Mouse (Mus musculus) cerebellum, adult 18-20 months (tissue): Measurements from ENCODE around the gene Lad1.

Experiments used
- DNase-seq, 2 experiments: peaks; one replicate each; pipeline ENCODE4 v3.0.0; 2021

Gene Lad1

DNA sequence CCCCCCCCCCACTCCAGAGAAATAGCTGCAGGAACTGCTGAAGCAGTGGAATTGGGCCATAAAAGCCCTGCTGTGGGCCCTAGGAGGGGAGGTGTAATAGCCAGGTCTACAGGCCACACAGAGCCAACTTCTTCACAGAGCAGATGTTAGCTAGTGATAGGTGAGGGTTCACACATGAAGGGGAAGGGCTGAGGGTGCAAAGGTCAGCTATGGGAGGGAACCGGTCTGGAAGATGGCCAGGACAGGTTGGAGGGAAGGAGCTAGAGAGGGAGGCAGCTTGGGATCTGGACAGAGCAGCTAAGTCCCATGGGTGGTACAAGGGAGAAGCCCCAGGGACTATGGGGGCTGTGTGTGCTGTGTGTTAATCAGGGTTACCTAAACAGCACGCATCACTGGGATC, 8.2 kb upstream of the Lad1 start:
- no peak for DNase-seq

DNA sequence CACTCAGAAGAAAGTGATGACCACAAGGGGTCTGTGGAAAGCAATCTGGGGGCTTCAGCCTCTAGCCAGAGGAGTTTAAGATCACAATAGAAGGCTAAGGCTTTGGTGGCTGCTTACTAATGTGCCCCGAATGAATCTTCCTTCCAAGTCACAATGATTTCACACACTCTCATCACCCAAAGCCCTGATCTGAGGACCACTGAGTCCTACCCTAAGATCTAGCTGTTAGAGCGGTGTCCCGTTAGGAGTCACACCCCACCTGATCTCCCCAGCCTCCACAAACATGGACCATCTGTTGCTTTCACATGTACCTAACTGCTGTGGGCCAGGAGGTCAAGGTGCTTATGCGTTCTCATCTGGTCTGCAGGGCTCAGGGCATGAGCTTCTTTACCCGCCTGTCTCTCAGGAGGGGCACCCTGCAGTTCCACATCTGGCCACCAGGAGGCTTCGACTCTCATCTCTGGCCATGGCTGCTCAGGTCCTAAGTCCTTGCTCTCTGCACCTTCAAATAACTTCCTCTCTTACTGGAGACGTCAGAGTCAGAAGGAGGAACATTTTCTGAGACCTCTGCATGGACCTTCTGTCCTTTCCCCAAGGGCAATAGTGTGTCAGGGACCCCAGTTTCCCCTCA, 7.3 kb upstream of the Lad1 start:
- DNase-seq = peak; percentile 71 to 76

DNA sequence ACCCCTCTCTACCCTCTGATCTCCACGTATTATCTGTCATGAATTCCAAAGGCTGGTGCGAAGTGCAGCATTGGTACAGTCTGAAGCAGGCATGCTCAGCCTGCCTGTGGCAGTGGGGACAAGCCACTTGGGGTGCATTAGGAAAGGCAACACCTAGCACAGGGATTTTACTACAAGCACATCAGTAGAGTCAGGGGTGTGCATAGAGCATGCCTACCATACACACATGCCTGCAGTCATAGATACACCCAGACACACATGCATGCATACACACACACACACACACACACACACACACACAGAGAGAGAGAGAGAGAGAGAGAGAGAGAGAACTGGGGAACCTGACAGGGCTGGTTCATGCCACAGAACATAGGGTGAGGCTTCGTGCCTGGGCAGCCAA, 6.2 kb upstream of the Lad1 start:
- no peak for DNase-seq

DNA sequence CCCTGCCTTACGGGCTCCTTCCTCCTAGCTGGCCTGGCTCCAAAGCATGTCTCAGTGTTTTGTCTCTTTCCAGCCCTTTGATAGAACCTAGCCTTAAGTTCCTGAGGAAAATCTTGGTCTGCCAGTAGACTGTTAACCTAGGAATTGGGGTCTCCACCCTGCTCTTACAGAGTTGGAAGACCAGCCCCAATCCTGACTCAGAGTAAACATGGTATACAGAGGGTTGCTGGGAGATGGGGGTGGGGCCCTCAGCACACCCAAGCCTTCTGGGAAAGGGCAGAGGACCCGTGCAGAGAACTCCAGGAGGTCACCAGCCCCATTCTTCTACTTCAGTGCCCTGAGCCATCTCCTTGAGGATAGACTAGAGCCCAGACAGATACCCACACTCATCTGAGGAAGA, 5.8 kb upstream of the Lad1 start:
- no peak for DNase-seq

DNA sequence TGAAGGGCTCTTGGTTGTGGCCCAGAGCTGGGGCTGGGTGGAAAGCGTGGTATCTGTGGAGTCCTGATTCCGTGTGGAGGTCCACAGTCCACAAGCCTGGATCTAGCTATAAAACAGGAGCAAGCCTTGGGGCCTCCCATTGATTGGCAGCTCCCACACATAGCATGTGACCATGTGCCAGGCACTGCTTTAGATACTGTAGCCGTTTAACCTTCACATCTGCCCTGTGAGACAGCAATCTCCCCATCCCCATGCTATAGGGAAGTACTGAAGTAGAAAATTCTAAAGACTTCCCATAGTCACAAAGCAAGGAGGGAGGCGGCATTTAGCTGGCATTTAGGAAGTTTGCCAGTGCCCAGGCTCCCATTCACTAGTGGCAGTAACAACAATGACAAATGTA, 5.3 kb upstream of the Lad1 start:
- DNase-seq = no peak

DNA sequence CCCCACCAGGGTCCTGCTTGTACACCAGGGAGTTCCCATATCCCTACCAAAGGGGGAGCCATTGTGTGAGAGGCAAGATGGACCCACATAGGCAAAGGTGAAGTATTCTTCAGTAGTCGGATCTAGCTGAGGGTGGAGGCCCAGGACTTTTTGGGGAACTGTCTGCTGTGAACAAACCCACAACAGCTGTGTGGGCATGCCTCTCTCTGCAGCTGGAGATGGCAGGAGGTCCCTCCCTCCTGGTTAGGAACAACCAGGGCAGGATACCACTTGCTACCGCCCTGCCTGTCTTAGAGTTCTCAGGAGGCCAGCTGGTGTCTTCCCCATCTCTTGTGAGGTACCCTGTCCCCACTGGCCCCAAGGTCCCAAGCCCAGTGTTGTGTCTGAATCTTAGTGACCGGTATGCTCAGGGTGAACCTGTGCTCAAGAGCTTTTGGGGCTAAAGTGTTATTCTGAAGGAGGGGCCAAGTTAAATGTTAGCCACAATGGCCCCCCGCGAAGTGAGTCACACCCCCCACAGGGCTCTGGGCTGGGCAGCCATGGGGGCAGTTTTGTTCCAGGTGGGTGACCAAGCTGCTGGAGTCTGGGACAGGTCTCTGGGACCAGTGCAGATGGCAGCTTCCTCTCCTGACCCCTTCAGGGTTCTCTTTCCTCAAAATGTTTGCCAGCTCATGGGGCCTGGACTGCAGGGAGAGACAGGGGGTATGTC, 4.6 kb upstream of the Lad1 start:
- no peak for DNase-seq

DNA sequence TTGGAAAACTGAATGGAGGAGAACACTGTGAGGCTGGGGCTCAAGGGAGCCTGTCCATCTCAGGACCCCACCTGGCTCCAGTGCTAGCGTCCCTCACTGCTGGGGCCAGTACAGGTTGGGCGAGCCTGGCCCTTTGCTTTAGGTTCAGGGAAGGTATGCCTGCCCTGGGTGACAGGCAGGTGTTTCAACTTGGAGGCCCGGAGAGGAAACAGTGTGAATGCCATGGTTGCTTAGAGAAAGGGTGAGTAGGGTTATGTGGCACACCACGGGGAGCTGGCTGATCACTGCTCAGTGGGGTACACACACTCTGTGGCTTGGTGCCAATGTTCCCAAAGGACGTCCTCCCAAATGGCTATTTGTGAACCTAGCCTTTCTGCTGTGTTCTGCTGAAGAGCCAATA, 3.9 kb upstream of the Lad1 start:
- no peak for DNase-seq

DNA sequence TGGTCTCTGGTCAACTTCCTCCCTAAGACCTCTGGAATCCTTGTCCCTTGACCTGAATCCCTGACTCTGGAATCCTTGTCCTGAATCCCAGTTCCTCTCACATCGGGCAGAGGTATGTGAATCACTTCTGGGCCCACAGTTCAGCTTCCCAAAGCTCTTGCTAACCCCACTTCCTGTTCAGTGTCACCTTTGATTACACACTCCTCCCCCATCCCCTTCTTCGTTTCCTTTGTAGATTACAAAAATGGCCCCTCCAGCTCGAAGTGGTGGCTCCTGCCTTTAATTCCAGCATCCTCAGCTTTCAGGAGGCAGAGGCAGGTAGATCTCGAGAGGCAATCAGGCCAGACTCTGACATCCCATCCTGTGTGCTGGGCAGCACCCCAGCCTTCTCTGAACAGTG, 803 bp upstream of the Lad1 start:
- no peak for DNase-seq

DNA sequence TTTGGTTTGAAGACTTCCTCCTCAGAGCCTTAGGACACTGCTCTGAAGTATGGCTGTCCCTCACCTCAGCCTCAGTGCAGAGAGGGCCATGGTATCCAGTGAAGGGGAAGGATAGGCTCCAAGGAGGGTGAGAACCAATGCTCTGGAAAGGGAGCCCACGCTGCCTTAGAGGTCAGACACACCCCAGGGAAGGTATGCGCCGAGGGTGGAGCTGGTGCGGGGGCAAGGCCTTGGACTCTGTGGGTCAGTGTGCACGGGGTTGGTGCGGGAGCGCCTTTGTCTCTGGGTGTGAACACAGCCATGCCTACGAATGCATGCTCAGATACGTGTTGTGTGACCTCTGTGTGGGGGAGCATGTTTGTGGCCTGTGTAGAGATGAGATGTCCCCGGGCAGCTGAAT, 1.7 kb downstream of the Lad1 start:
- no peak for DNase-seq

DNA sequence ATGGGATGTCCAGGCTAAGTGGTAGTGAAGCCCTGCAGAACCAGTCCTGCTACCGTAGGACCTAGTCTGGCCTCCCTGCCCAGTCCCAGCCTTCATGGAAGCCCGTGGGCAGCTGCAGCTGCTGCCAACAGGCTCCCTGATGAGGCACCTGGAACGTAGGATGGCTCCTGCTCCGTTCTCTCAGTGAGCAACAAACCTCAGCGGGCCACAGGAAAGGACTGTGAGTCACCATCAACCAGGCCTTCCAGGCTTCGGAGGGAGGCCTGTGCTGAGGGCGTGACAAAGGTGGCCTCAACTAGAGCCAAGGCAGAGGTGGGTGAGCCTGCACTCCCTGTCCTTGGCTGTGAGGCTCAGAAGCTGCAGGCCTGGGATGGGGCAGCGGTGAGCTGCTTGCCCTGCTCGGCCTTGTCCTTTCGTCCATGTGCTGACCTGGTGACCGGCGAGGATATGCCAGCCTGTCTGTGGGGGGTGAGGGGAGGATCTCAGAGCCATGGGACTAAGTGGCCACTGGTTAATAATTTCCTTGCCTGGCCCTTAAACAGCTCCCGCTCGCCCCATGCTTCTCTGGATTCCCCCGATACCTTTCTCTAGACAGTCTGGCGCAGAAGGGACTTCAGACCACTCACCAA, 2.5 kb downstream of the Lad1 start:
- no peak for DNase-seq

DNA sequence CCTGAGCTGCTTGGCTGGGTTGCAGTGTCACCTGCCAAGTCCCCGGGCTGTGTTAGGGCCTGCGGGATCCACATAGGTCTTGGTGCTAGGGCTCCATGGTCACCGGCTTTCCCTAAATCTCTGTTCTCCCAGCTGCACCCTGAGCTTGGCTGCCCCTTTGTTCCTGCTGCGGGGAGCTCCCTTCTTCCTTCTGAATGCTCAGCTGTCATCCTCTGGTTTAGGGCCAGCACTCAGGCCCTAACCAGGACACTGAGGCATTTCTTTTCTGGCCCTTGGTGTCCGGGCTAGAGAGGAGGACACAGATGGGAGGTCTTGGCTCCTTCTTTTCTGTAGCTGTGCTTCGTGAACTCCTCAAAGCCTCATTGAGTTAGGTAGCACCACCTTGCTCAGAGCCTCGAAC, 3.4 kb downstream of the Lad1 start:
- no peak for DNase-seq

DNA sequence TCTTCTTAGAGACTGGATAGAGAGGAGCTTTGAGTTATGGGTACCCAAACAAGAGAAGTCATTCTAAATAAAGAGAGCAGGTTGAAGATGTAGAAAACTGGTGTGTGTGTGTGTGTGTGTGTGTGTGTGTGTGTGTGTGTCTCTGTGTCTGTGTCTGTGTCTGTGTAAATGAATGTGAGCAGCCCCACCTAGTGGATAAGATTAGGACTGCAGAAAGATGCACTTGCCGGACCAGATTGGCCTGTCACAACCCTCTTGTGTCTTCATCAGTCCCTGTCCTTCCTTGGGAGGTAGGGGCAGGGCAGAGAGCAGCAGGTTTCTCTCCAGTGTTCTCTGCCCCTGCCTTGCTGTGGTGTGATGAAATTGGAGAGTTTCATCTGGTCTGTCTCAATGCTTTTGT, 10.5 kb downstream of the Lad1 start:
- no peak for DNase-seq

DNA sequence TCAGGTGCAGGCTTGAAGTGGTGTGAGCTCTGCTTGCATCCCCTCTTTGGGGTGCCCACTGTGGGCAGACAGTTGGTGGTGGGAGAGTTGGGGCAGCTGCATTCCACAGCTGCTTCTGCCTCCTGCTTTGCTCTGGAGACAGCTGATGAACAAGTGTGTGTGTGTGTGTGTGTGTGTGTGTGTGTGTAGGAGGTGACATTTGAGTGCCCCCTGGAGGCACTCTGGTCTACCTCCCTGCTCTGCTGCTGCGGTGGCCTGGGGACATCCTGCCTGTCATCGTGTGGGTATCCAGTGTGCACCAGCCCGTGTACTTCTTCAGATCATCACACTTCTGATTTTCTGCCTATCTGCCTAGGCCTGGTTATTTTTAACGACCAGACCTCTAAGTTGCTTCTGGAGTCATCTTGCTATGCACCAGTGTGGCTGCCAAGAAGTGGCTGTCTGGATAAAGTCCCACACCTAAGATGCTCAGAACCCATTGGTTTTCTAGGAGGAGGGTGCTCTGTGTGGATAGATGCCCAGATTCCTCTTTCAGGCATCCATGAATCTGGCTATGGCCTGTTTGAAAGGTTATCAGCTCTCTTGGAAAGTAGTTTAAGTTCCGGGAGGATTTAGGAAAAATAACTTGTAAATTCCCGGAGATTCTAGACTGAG, 15.9 kb downstream of the Lad1 start:
- DNase-seq = no peak

DNA sequence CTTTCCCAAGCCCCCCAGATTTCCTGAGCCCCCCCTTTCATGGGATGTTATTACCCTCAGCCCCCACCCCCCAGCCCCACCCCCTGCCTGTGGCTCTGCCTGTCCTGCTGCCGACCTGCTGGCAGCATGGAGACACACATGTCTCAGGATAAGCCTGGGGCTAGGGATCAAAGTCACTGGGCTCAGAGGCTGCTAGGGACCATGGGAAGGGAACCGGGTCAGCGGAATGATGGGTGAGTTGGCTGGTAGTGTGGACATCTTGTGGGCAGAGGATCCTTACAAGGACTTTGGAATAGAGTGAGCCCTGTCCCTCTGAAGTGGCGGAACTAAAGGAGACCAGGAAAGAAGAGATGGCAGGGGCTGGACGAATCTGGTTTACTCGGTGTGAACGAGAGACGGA, 16.6 kb downstream of the Lad1 start:
- no peak for DNase-seq

DNA sequence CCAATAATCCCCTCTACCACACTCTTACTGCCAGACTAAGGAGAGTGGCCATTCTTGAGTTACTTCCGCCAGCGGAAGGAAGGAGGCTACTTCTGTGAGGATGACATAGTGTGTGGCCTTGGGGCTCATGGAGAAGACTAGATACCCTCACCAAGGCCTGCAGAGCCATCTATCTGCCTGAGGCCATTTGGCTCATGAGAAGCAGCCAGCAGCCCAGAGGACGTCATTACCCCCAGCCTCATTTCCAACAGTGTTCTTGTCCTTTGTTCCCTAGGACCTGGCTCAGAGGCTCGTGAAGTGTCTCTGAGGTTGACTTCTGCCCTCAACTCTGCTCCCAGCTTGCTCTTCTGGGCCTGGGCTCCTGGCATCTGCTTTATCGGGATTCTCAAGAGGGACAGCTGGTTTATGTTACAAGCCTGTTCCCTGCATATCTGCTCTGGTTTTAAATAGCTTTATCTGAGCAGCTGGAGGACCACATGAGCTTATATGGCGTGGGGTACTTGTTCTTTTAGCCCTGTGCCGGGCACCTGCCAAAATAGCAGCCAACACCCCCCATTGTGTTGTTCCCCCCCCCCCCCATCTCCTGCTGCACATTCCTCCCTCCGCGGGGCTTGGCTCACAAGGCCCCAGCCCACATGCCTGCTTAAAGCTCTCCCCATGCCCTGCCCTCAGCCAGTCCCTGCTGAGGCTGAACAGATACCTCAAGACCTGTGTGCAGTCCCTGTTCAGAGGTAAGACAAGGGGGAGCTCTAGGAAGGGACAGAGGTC, 17.5 kb downstream of the Lad1 start, which contains the start of gene Tnnt2:
Tnnt2 (plus strand) TSS at position 639 of the 768 bp plus-strand sequence.
- no peak for DNase-seq

DNA sequence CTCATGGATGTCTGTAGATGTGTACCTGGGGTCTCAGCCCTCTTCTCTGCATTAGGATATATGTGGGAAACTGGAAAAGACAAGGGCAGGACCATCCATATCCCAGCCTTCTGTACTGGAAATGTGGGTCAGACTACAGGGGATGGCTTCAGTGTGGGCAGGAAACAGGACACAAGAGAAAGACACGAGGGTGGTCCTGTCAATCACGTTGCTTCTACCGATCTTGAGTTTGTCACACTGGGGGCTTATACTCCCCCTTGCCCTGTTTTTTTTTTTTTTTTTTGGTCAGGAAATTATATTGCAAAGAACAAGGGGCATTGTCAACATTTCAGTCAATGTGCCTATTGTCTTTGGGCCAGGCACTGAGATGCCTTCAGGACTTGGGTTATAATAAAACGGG, 20.2 kb downstream of the Lad1 start:
- DNase-seq = no peak

DNA sequence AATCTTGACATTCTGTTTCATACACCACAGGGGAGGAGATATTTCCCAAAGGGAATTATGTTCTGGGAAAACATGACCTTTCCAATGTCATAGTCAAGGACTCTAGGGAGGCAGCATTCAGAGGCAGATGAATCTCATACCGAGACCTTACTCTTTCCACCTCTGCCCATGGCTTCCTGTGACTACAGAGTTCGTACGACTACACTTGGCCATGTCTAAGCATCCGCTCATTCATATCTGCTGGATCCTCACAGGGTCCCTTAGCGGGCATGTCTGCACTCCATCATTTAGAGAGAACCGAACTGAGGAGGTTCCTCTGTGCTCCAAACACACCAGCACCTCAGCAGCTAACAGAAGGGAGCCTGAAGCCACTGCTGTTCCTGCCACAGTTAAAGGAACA, 20.7 kb downstream of the Lad1 start:
- no peak for DNase-seq

DNA sequence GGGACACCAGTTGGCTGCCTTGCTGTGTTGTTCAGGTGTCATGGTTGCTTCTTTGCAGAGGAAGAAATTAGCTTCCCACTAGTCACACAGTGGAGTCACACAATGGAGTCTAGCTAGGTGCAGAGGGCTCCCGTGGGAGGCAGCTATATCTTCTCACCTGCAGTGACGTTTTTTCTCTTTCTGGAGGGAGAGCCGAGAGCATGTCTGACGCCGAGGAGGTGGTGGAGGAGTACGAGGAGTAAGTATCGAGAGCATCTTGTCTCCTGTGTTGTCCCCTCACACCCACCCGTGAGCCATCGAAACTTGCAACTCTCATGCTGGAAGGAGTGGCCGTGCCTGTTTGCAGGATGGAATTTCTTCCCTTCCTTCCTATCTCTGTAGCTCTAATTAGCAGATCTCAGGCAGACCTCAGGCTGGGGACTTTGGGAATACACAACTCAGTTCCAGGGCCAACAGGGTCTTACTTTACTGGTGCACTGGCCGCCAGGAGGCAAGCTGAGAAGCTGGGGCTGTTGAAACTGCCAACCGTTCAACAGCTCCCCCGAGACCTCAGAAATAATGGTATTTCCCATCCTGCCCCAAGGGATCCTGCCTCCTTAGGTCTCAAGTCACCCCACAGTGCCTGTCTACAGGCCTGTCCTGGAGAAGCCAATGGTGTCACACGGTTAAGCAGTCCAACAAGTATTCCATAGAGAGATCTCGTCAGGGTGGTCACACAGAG, 22.4 kb downstream of the Lad1 start:
- DNase-seq = no peak

DNA sequence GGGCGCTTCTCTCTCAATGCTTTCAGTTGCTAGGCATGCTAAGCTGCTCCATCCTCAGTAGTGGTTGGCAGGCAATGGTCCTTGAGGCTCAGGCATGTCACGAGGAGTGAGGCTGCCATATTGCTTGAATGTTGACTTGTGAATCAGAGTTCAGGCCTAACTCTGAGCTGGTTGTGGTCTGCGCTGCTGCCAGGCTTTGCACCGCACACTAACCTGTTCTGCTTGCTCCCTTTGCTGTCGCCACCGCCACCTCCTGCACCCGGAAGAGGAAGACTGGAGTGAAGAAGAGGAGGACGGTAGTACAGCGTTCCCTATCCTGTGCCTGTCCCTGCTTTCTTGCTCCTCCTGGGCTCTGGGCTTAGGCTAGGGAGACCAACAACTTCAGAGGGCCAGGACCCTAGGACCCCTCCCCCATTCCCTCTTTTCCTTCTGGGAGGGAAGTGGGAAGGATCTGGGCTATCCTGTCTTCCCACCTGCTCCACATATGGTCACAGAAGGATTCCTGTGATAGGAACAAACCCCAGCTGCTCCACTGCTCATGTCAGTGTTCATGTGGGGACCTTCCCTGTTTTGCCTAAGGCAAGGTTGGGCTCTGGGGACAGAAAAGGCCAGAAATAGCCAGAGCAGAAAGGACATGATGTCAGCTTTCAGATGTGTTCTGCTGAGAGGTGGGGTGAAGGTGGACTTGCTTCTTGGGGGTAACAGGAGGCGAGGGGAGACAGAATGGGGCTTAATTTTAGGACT, 25.3 kb downstream of the Lad1 start:
- no peak for DNase-seq

DNA sequence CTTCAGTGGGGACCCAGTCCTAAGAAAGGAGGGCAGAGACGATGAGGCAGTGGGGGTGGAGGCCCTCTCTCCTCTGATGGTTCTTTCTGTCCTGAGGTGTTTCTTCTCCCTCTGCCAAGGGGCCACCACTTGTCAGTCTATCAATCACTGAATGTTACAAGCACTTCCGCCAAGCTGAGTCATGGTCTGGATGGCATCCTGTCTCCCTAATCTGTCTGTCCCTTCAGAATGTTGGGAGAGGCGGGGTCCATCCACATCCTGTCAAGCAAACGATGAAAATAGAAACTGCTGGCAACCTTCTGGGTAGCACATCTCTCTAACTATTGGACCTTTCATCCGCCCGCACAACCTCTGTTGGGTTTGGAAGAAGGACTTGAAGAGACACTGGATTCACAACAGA, 26.1 kb downstream of the Lad1 start:
- DNase-seq = no peak

DNA sequence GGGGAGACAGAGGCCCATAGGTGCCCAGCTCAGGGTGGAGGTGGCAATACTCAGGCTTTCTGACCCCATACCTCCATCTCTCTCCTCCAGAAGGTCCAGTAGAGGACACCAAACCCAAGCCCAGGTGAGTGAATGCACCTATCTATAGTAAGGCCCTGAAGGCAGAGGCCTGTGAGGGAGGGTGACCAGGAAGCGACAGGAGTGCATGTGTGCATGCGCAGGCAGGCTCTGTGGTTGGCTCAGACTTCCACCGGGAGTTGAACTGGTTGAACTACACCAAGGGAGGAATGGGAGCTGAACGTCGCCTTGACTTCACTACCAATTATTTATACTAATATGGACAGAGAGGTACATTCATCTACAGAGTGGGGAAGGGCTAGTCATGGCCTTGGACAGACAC, 28.2 kb downstream of the Lad1 start:
- DNase-seq = no peak

DNA sequence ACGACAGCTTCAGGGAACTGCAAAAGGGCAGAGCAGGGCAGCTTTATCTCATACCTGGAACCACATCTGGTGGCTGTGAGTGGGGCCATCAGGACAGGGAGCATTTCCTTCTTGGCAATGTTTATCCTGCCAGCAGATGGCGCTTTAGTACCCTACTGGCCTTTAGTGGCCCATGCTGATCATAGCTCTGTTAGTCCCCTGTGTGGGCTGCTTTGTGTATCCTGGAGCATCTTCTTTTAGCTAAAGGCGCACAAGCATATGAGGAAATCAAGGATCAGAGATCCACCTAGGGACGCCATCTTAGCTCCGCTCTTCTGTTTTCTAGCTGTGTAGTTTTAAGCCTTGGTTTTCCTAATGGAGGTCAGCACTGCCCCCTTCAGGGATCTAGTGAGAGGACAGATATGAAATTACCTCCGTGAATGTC, 28.8 kb downstream of the Lad1 start:
- peak; percentile 12 to 14 for DNase-seq
